Mouse (Mus musculus): ENCODE results near the gene Zswim5.

- TF ChIP-seq CTCF (IDR thresholded peaks at IDR 0.05) (no peak), EP300 (IDR thresholded peaks at IDR 0.05) (no peak)
These were observed 7.3 kb upstream of the Zswim5 start for GRCm38 (mm10) chr4:116869898-116870297.

All from lung, postnatal 0 days (tissue).